In genomic region chrX:10720391-10720790, GRCm38 (mm10) we compare ENCODE assay signal across 12 mouse cellular contexts. TPM values are rescaled to one million over a fixed set of nuclear protein-coding genes. Genes with fewer than 3 reads are reported as not detected.
DNase-seq lines count a peak whose midpoint lies in the region; ATAC-seq and TF ChIP-seq lines count a peak whose summit lies in the region.
"Had no signal": no experiment of that assay in that cellular context is flagged by ENCODE, and none has a peak within 500 bp of the region (broad histone marks: within the 10 kb centered on the region; RNA-seq: fewer than 3 reads in every experiment).

No protein-coding gene starts in this region.

- TF ChIP-seq RAD21 in CH12.LX (IDR thresholded peaks at IDR 0.05; ENCODE audit: low read depth, low read length), result no peak

- TF ChIP-seq POLR2A in CH12.LX (IDR thresholded peaks at IDR 0.05; ENCODE audit: low read depth, low read length), result no peak

- H3K27me3 ChIP-seq in heart, embryonic 14.5 days (ENCODE audit: control insufficient read depth, insufficient read depth, low read length), result no peaks in the 10 kb centered on the region
- H3K27me3 ChIP-seq in CH12.LX (replicated peaks), result no peaks in the 10 kb centered on the region
- H3K27me3 ChIP-seq in forebrain, embryonic 16.5 days (replicated peaks; ENCODE audit: control insufficient read depth, insufficient read depth, low read length), result no peaks in the 10 kb centered on the region
- no peaks in the 10 kb centered on the region for H3K27me3 ChIP-seq in liver, postnatal 0 days (ENCODE audit: insufficient read depth, low read length)

- ATAC-seq in heart, embryonic 14.5 days (ENCODE audit: insufficient number of reproducible peaks, insufficient read depth, low FRiP score, low read depth), result no peak
- no peak for ATAC-seq in forebrain, embryonic 16.5 days
- no peak for ATAC-seq in liver, postnatal 0 days

- H3K4me2 ChIP-seq in heart, embryonic 14.5 days (ENCODE audit: low read length), result peak overlapping the region; percentile 72; the same call in 1 of the 2 replicates
- peak overlapping the region; percentile 29; the same call in 1 of the 2 replicates for H3K4me2 ChIP-seq in CH12.LX (ENCODE audit: insufficient read depth, low read depth, poor library complexity, severe bottlenecking)
- H3K4me2 ChIP-seq in forebrain, embryonic 16.5 days (ENCODE audit: low read length), result peak overlapping the region; percentile 35
- H3K4me2 ChIP-seq in liver, postnatal 0 days (ENCODE audit: low read depth, low read length), result peak overlapping the region; percentile 10; the same call in 1 of the 2 replicates

- in situ Hi-C loops in CH12.LX (cut with MboI; ENCODE audit: low pct_ligation_motif_present, low pct_unique_long_range_greater_than_20kb, low sequenced_read_pairs), result no loop called here

- WGBS in heart, embryonic 14.5 days, result 17% methylated on average over 6 of the region's 6 CpGs
- 16% methylated on average over 6 of the region's 6 CpGs for WGBS in forebrain, embryonic 16.5 days
- WGBS in liver, postnatal 0 days (ENCODE audit: insufficient replicate concordance), result 29% methylated on average over 6 of the region's 6 CpGs

- no peak for DNase-seq in heart, postnatal 4 days
- no peak for DNase-seq in CH12.LX (ENCODE audit: extremely low read depth)
- DNase-seq in liver, postnatal 0 days, result peak; percentile 19
- DNase-seq in retina, postnatal 1 day, result no peak
- no peak for DNase-seq in Muller cell, postnatal 12 days (ENCODE audit: inconsistent ontology term)
- no peak for DNase-seq in layer of hippocampus, adult 9-10 months (ENCODE audit: low spot score)
- DNase-seq: adrenal gland, postnatal 10 days; kidney, postnatal 10 days; left cerebral cortex, postnatal 4 days had no signal

- TF ChIP-seq EP300 in CH12.LX (IDR thresholded peaks at IDR 0.05; ENCODE audit: low read length), result no peak
- no peak for TF ChIP-seq EP300 in liver, postnatal 0 days (IDR thresholded peaks at IDR 0.05; ENCODE audit: low read depth)

- no peak overlapping the region for H3K9ac ChIP-seq in heart, embryonic 14.5 days (ENCODE audit: low read length)
- H3K9ac ChIP-seq in CH12.LX (ENCODE audit: insufficient read depth, low read depth), result no peak overlapping the region
- 0 out of 2 replicates have a peak overlapping the region, but pooled peaks have one; percentile 6 for H3K9ac ChIP-seq in forebrain, embryonic 16.5 days (replicated peaks; ENCODE audit: low read depth, low read length)
- no peak overlapping the region for H3K9ac ChIP-seq in liver, postnatal 0 days (replicated peaks)
- H3K9ac ChIP-seq: embryonic facial prominence, embryonic 13.5 days had no signal

- dilution Hi-C loops in CH12.LX (cut with MboI; ENCODE audit: extremely low pct_ligation_motif_present, extremely low pct_unique_long_range_greater_than_20kb, low sequenced_read_pairs), result no loop called here

- no peaks in the 10 kb centered on the region for H3K9me3 ChIP-seq in heart, embryonic 14.5 days (ENCODE audit: control insufficient read depth, low read length)
- no peaks in the 10 kb centered on the region for H3K9me3 ChIP-seq in CH12.LX (replicated peaks; ENCODE audit: low read length)
- no peaks in the 10 kb centered on the region for H3K9me3 ChIP-seq in forebrain, embryonic 16.5 days (ENCODE audit: control insufficient read depth, low read length)
- no peaks in the 10 kb centered on the region for H3K9me3 ChIP-seq in liver, postnatal 0 days (ENCODE audit: low read length)
- H3K9me3 ChIP-seq: embryonic facial prominence, embryonic 13.5 days had no signal

- H3K4me3 ChIP-seq in heart, embryonic 14.5 days (ENCODE audit: control insufficient read depth in 1 of 2, insufficient read depth in 1 of 2, low read depth in 1 of 2, low read length in 2 of 2), result no peak overlapping the region
- no peak overlapping the region for H3K4me3 ChIP-seq in CH12.LX (replicated peaks in 1 of 3; ENCODE audit: low read depth in 2 of 3, low read length in 2 of 3, poor library complexity in 1 of 3)
- H3K4me3 ChIP-seq in forebrain, embryonic 16.5 days (replicated peaks; ENCODE audit: low read length), result 0 out of 2 replicates have a peak overlapping the region, but pooled peaks have one; percentile 1
- no peak overlapping the region for H3K4me3 ChIP-seq in liver, postnatal 0 days (ENCODE audit: low read depth, low read length)
- H3K4me3 ChIP-seq: embryonic facial prominence, embryonic 13.5 days had no signal

- TF ChIP-seq CTCF in CH12.LX (conservative IDR thresholded peaks at IDR 0.05 in 1 of 2, IDR thresholded peaks at IDR 0.05 in 1 of 2; ENCODE audit: low read depth in 2 of 2, low read length in 2 of 2), result no peak
- TF ChIP-seq CTCF in liver, postnatal 0 days (IDR thresholded peaks at IDR 0.05; ENCODE audit: low read depth), result no peak

- peaks cover 6% of the 10 kb centered on the region; the same call in 1 of the 2 replicates for H3K79me2 ChIP-seq in CH12.LX (replicated peaks; ENCODE audit: control insufficient read depth, extremely low read depth, insufficient read depth, poor library complexity, severe bottlenecking)

- H3K27ac ChIP-seq in heart, embryonic 14.5 days (replicated peaks in 1 of 2; ENCODE audit: control insufficient read depth in 1 of 2, insufficient read depth in 1 of 2, low read depth in 2 of 2, low read length in 2 of 2), result no peak overlapping the region
- no peak overlapping the region for H3K27ac ChIP-seq in CH12.LX (ENCODE audit: insufficient read depth, low read depth)
- no peak overlapping the region for H3K27ac ChIP-seq in forebrain, embryonic 16.5 days (ENCODE audit: low read length)
- no peak overlapping the region for H3K27ac ChIP-seq in liver, postnatal 0 days (ENCODE audit: low read depth)
- H3K27ac ChIP-seq: embryonic facial prominence, embryonic 13.5 days had no signal

- H3K36me3 ChIP-seq in heart, embryonic 14.5 days (ENCODE audit: control insufficient read depth, insufficient read depth, low read length), result no peaks in the 10 kb centered on the region
- H3K36me3 ChIP-seq in CH12.LX (replicated peaks in 1 of 2; ENCODE audit: control insufficient read depth in 1 of 2, insufficient read depth in 1 of 2, low read length in 1 of 2), result no peaks in the 10 kb centered on the region
- H3K36me3 ChIP-seq in forebrain, embryonic 16.5 days (ENCODE audit: control insufficient read depth, insufficient read depth), result no peaks in the 10 kb centered on the region
- H3K36me3 ChIP-seq in liver, postnatal 0 days (replicated peaks; ENCODE audit: insufficient read depth, low read length), result no peaks in the 10 kb centered on the region
- H3K36me3 ChIP-seq: embryonic facial prominence, embryonic 13.5 days had no signal

- H3K4me1 ChIP-seq in heart, embryonic 14.5 days (ENCODE audit: control insufficient read depth in 2 of 2, insufficient read depth in 2 of 2, low read length in 2 of 2), result peaks cover 2 to 7% of the 10 kb centered on the region in 2 experiments; a peak in 3 of 4 replicates
- H3K4me1 ChIP-seq in CH12.LX (ENCODE audit: control insufficient read depth in 1 of 2, insufficient read depth in 2 of 2), result peaks cover 0 to 7% of the 10 kb centered on the region in 2 experiments; a peak in 1 of 4 replicates
- H3K4me1 ChIP-seq in forebrain, embryonic 16.5 days (replicated peaks; ENCODE audit: control insufficient read depth, insufficient read depth, low read length), result peaks cover 8% of the 10 kb centered on the region
- peaks cover 5% of the 10 kb centered on the region; the same call in 1 of the 2 replicates for H3K4me1 ChIP-seq in liver, postnatal 0 days (ENCODE audit: insufficient read depth)
- H3K4me1 ChIP-seq: embryonic facial prominence, embryonic 13.5 days had no signal

TF ChIP-seq in CH12.LX, 34 proteins besides CTCF, POLR2A, EP300 and RAD21:
- TF ChIP-seq ZNF384 (IDR thresholded peaks at IDR 0.05; ENCODE audit: low read depth, low read length) (peak; percentile 25; the same call in 1 of the 2 replicates), GABPA (IDR thresholded peaks at IDR 0.05; ENCODE audit: insufficient replicate concordance, low read depth, low read length) (no peak)
TF ChIP-seq in CH12.LX: peak in this region for 1.

RNA-seq across cellular contexts. Expression of gene Mid1ip1, which starts 5.6 kb away (rescaled TPM):
- 21.5 and 24.7 TPM in 2 replicates for polyA plus RNA-seq in heart, embryonic 14.5 days (2014; fragmentation: Nextera tagmentation; extraction: Ambion mirVana)
- 10 to 100 TPM; 23.6 to 26.4 TPM for total RNA-seq in heart, postnatal 4 days (2021)
- total RNA-seq in CH12.LX (2012; rRNA removed), result 35.9 and 41.5 TPM in 2 replicates
- total RNA-seq in CH12.LX (2014; rRNA removed), result 39.6 and 51.2 TPM in 2 replicates
- polyA plus RNA-seq in CH12.LX (2012; ENCODE audit: insufficient read length, low read depth), result 35.2 and 37.1 TPM in 2 replicates
- polyA plus RNA-seq in forebrain, embryonic 16.5 days (2015; fragmentation: Nextera tagmentation; extraction: Ambion mirVana), result 97.8 and 104 TPM in 2 replicates
- 26.6 and 31.5 TPM in 2 replicates for polyA plus RNA-seq in liver, postnatal 0 days (2015; fragmentation: Nextera tagmentation; extraction: Ambion mirVana)

Comparison
In these comparisons a context has a peak if more than half of its experiments do, and no peak if none do; other contexts are left out.
1. H3K4me2 ChIP-seq: peak in every context shown above with its lines; median percentile 72 in heart, embryonic 14.5 days; 35 in forebrain, embryonic 16.5 days; 29 in CH12.LX; 10 in liver, postnatal 0 days.